Mouse (Mus musculus) cerebral cortex, adult 2 months (tissue): Measurements from ENCODE around the gene Ube2z.

Experiments used
- WGBS: fragments of 180-500 bp; shearing (Covaris S2); methylation state at CpG from one replicate; pipeline ENCODE4 v1.1.7; 2018; 5-methylcytosine and 5-hydroxymethylcytosine counted together

Gene Ube2z

DNA sequence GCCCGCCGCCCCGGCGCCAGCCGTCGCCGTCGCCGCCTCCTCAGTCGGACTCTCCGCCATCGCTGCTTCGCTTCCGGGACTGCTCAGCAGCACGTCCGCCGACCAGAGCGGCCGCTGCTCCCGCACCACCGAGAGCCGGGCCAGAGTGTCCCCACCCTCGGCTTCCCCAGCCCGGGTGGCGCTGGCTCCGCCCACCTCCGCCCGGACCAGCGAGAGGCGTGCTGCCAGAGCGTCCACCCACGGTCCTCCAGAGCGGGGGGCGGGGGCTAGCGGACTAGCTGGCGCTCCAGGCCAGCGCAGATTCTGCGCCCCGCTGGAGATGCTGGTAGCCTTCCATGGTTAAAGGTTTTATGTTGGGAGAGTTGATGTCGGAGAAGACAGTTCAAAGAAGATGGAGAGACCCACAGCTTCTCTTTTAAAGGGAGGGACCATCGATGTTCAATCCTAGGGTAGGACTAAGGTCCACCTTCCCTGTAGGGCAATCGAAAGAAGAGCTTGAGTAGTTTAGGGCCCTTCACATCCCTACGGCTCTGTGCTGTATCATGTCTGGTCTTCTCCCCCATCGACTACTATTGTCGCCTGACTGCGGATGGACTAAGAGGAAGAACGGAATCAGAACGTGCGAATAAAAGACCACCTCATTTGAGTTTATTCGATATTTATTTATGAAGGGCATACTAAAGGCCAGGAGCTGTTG lies at the start of gene Ube2z:
Gene Ube2z, minus strand, starts transcription at position 174 of the 697 bp plus-strand sequence.
- 5% methylated on average over 39 of the region's 50 CpGs for WGBS

DNA sequence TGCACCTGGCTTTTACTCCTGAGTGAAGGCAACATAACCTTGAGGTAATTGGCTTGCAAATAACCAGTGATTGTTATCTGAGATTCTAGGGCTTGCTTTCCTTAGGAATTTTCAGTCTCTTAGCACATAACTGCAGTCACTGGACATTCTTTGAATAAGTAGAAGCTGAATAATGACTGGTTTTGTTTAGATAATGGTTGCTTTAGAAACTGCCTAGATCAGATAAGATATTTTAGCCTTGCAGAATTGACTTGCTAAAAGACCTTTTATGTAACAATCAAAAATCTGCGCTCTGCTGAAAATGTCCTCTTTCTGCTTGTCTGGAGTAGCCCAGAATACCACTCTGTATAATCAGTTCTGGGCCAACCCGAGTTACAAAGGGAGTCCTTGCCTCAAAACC lies 48.9 kb upstream of the Ube2z start:
- 42% methylated on average over 2 of the region's 2 CpGs for WGBS

DNA sequence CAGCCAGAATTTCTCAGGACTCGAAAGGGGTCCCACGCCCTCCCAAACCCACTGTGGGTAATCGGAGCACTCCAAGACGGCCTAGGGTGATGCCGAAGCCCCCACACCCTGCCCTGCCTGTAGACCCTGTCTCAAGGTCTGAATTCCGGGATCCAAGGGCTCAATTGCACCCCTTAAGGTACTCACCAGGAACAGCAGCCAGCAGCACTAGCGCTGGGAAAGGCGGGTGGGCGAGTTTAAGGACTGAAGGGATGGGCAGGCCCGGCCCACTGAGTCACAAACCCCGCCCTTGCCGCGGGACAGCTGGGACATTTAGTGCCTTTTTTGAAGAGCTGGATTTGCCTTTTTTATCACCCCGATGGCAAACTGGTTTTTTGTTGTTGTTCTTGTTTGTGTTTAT lies 46.6 kb upstream of the Ube2z start, which contains the start of gene Calcoco2:
Gene Calcoco2, minus strand, starts transcription at position 214 of the 400 bp plus-strand sequence.
- 50% methylated on average over 14 of the region's 14 CpGs for WGBS

DNA sequence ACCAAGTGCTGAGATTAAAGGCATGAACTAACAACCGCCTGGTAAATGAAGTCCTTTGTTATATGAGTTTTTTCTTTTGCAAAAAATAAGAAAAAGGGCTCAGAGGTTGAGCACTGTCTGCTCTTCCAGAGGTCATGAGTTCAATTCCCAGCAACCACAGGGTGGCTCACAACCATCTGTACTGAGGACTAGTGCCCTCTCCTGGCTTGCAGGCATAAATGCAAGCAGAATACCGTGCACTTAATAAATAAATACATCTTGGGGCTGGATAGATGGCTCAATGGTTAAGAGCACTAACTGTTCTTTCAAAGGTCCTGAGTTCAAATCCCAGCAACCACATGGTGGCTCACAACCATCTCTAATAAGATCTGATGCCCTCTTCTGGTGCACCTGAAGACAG lies 45.8 kb upstream of the Ube2z start:
- WGBS = 71% methylated on average over 2 of the region's 2 CpGs

DNA sequence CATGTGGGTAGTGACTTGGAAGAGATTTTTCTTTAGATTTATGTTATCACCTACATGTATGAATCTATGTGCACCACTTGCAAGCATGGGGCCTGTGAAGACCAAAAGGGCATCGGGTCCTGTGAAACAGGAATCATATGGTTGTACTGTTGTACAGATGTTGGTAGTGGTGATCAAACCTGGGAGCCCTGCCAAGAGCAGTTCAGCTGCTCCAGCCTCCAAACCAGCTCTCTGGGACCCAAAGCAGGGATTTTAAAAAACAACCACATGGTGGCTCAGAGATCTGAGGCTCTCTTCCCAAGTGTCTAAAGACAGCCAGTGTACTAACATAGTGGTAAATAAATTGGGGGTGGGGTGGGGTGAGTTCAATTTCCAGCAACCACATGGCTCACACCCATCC lies 43.2 kb upstream of the Ube2z start:
- 73% methylated on average over 1 of the region's 1 CpGs for WGBS

DNA sequence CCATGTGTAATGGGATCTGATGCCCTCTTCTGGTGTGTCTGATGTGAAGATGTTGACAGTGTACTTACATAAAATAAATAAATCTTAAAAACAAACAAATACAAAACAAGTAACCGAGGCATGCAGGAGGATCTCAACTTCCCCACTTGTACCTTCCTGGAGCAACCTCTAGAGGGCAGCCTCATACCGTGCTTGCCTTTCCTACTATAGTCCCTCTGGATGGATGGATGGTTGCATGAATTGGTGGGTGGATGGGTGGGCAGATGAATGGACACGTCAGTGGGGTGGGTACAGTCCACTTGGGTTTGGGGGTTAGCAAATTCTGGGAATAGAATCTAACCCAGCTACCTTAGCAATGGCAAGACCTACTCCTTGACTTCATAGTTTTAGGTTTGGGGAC lies 28.2 kb upstream of the Ube2z start:
- 13% methylated on average over 3 of the region's 3 CpGs for WGBS

DNA sequence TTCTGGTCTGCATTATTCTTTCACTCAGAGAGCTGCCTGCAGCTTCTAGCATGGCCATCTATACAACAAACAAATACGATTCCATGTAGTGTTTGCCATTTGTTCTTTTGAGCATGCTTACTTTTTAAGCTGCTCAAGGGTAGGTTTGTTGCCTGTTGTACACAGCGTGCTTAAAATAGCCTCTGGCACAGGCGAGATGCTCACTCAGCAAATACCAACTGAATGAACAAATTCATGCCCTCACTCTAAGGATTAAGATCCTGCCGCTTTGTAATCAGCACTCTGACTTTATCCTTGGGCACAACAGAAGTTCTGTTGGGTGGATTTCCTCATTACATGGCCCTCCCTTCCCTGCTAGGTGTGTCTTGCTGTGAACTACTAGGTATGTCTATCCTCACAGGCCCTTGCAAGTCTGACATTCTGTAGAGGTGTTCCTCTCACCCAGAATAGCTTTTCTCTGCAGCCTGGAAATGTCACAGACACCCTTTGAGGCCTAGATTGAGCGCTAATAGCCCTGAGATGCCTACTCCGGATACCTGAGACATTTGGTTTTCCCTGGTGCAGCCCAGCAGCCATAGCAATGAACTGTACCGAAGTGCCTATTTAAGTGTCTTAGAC lies 27.6 kb upstream of the Ube2z start:
- WGBS = 44% methylated on average over 7 of the region's 7 CpGs

DNA sequence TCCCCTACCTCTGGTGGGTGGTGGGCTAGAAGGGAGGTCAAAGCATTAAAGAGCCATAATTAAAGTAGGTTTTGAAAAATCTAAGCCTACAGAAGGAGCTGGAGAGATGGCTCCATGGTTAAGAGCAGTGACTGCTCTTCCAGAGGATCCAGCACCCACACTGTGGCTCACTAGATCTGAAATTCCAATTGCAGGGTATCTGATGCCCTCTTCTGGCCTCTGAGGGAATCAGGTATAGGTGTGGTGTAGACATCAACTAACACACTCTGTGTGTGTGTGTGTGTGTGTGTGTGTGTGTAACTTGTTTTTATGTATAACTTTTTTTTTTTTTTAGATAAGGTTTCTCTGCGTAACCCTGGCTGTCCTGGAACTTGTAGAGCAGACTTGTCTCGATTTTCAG lies 25.9 kb upstream of the Ube2z start:
- 71% methylated on average over 2 of the region's 2 CpGs for WGBS

DNA sequence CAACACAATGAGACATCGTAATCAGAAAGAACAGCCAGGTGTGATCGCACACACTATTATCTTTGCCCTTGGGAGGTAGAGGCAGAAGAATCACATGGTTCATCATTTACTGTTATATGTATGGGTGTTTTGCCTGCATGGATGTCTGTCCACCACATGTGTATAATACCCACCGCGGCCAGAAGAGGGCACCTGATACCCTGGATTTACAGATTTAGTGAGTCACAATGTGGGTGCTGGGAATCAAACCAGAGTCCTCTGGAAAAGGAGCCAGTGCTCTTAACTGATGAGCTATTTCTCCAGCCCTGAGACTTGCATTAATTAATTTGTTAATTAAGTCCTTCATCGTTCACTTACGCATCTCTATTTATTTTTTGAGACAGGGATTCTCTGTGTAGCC lies 22.8 kb upstream of the Ube2z start:
- WGBS = 91% methylated on average over 6 of the region's 6 CpGs

DNA sequence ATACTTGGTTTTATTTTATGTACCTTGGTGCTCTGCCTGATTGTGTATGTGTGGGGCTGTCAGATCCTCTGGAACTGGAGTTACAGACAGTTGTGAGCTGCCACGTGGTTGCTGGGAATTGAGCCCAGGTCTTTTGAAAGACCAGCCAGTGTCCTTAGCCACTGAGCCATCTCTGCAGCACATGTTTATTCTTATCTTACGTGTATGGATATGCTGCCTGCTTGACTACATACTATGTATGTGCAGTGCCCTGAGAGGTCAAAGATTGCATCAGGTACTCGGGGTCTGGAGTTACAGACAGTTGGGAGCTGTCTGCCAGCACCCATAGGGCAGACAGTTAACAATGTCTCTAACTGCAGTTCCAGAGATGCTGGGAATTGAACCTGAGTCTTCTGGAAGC lies 17.5 kb upstream of the Ube2z start:
- 71% methylated on average over 3 of the region's 3 CpGs for WGBS

DNA sequence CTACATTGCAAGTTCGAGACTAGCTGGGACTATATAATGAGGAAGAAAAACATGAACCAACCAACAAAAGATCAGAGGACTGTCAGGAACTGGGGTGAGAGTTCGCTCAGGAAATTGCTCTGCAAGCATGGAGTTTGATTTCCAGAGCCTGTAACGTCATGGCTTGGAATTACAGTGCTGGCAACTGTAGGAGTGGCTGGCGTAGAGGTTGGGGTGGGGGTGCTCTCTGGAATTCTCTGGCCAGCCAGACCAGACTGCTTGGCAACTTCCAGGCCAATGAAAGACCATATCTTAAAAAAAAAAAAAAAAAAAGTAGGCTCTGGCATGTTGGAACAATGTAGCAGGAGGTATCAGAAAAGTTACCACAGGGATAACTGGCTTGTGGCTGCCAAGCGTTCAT lies 15.5 kb upstream of the Ube2z start:
- WGBS = 84% methylated on average over 5 of the region's 5 CpGs

DNA sequence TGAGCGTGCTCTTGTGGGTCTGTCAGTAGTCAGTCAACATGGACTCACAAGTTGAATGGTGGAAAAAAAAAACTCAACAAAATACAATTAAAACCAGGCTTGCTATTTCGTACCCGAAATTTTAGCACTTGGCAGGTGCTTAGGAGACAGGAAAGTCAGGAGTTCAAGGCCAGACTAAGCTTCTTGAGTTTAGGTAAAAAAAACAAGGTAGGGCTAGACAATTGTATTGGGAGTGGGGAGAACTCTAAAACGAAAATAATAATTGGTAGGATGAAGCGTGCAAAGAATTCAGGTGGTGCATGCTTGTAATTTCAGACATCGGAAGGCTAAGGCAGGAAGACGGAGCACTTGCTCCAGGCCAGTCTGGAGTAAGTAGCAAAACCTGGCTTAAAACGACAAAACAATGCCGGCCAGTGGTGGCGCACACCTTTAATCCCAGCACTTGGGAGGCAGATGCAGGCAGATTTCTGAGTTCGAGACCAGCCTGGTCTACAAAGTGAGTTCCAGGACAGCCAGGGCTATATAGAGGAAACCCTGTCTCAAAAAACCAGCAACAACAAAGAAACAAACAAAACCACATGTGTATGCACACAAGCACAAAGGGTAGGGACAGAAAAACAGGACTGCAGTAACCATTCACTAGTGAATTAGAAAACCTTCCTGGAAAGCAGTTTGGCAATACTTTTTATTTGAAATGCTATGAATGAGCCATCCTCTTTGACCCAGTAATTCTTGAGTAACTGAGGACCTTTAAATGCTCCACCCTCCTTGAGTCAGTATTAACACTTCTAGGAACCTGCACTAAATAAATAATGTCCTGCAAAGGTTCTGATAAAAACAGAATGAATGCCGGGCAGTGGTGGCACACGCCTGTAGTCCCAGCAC lies 11.3 kb upstream of the Ube2z start:
- 63% methylated on average over 13 of the region's 13 CpGs for WGBS

DNA sequence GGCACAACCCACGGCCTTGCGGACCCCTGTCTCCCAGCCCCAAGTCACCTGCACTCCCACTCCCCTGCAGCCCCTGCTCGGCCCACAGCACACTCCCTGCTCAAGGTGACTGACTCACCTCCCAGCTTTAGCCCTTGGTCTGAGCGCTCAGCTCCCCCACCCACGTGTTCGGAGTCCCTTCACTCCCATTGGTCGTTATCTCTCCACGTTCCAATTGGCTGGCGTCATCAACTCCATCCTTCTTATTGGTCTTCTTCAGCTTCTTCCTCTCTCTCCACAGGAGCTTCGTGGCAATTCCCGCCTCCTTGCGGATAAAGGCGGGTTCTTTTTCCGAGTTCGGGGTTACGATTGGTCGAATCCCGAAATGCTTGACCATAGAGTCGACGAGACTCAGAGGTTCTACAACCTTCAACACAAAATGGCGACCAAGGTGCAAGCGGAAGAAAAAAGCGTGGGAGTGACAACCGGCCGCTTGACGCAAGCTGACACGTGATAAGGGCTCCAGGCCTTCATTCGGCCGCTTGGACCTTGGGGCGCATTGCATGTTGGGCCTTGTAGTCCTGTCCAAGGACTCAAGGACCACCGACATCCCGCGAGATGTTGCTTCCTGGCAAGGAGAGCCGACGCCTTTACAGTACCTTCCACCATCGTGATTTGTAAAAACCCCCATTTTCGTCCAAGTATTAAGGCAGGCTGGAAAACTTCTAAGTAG lies 10.5 kb upstream of the Ube2z start, which contains the start of gene Atp5g1:
Gene Atp5g1, minus strand, starts transcription at position 162 of the 712 bp plus-strand sequence.
- WGBS = 1% methylated on average over 37 of the region's 37 CpGs

DNA sequence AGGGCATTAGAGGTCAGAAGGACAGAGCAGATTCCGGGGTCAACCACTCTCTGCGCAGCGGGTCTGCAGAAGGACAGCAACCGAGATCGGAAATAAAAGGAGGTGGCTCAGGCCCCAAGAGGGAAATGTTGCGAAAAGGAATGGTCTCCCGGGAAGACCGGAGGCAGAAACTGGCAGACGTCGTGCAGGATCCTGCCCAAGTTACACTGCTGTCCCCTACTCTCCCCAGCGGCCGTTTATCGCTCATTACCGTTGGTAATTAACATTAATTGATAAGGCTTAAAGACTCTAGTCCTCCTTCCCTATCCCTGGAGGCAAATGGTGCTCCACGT lies 10.0 kb upstream of the Ube2z start:
- whole genome bisulfite sequencing = under 1% methylated on average over 15 of the region's 15 CpGs

DNA sequence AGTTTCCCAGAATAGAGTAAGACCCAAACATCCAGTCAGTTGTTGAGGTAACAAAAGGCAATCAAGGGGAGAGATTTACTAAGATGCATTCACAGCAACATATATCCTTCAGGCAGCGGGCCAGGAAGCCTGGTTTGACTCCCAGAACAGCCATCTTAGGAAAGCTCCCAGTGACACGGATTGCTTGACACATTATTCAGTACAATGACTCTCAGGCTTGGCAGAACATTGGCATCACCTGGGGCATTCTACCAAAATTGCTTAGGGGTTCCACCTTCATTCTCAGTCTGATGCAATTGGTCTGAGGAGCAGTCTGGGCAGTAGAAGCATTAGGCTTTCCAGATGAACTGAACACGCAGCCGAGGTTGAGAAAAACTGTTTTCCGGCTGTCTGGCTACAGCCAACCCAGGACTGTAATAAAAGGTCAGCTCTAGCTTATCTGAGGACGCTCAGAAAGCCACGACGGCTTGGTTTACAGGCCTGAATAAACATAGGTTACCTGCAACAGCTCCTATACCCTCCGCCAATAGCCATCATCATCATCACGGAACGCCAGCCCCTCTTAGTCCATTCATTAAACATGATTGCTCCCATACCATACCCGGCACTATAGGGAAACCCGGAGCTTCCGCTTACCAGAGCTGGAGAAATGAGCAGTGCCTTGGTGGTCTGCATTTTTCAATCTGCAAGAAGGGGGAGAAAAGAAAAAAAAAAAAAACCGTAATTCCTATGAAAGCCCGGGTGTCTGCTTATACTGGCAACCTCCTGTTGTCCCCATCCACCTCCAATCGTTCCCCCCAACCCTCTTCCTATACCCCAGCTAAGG lies 9.4 kb upstream of the Ube2z start:
- 9% methylated on average over 17 of the region's 17 CpGs for WGBS

DNA sequence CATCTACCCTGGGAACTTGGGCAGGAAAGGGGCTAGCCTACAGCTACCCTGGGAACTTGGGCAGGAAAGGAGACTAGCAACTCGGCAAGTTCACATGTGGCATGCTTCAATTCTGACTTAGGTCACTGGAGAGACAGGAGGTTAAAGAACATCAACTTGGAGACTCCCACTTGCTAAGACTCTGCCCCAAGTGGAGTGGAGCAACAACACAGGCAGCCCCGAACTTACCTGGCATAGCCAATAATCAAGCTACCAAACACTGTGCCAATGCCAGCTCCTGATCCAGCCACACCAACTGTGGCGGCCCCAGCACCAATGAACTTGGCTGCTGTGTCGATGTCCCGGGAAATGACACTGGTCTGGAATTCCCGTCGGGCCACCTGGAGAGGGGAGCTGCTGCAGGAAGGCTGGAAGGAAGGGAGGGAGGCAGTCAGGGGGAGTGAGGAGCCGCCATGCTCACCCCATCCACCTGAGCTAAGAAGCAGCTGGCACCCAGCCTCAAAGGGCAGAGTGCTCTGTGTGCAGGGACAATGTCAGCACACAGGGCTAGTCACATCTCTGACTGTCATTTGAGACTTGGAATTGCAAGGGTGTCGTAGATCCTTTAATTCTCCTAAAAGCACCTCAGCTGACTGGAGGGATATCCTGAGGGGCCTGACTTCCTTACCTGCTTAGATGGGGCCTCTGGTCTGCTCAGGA lies 8.3 kb upstream of the Ube2z start:
- 66% methylated on average over 9 of the region's 9 CpGs for WGBS

DNA sequence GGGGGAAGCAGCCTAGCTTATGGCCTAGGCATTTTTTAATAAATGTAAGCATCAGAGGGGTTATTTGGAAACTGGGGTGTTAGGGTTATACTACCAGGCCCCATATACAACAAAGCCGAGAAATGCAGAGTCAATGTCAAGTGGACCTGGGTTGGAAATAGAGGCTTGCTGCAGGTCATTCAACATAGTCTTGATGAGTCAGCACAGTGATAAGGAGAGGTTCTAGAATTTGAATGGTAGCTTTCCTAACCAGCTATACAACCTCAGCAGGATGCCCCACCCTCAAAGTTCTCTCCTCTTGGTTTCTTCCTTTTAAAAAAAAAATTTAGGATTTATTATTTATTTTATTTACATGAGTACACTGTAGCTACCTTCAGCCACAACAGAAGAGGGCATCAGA lies 5.8 kb upstream of the Ube2z start:
- WGBS = 94% methylated on average over 1 of the region's 1 CpGs

DNA sequence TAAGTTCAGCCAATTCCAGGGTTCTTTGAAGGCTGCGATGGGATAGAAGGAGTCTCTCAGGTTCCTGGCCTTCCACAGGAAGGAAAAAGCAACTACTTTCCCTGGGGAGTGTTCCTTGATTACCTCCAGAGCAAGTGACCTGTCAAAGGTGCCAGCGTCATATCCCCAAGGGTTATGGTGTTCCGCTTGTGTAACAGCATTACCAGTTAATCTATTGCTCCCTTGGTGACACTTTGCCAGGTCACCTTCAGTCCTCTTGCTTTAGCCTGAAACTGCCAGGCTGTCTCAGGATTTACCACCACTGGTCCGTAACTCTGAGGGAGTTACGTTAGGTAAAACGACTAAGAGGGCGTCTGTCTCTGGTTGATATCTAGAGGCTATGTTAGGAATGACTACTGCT lies 5.2 kb upstream of the Ube2z start:
- WGBS = 92% methylated on average over 7 of the region's 7 CpGs

DNA sequence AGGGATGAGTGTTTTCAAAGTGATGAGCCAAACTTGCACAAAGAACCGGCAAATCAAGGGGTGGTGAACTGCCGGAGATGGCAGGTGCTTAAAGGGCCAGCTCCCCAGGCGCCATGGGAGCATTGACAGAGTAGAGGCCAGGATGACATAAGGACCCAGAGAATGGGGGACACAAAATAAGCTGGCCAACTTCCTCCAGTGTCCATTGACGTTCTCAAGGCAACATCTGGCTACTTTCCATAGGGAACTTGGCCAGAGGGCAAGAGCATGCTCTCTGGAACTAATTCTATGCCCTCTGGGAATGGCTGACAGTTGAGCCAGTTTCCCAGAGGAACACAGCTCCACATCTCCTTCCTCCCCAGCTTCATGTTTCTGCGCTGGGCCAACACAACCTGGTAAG lies 3.0 kb upstream of the Ube2z start:
- WGBS = 69% methylated on average over 5 of the region's 5 CpGs

DNA sequence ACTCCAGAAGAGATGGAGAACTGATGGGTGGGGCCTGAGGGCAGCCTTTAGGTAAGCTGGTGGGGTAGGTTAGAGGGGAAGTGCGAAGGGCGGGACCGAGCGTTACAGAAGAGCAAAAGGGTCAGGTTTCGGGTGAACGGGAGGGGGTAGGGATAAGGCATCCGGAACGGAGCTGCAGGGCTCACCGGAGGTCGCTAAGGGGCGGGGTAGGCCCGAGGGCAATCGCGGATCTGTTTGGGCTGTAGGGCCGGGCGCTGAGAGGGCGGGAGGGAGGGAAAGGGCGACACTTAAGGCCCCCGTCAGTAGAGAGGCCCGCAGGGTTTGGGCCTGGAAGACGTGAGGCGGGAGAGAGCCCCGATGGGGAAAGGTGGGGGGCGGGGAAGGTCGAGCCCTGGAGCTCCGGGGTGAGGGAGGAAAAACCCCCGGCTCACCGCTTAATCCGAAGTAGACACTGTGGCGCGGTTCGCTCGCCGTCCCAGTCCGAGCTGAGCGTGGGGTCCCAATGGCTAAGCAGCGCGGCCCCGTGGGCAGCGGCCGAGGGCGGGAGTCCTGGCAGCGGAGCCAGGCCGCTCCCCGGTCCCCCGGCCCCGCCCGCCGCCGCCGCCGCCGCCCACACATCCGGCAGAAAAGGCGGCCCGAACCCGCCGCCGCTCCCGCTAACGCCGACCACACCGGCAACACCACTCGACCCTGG lies 520 bp downstream of the Ube2z start:
- WGBS = under 1% methylated on average over 47 of the region's 64 CpGs
